Mouse (Mus musculus) CH12.LX (cell line): ENCODE measurements around the gene Hcar1.

Experiments
- CHD2 ChIP-seq: IDR thresholded peaks from 2 replicates; pipeline ENCODE4 v1.6.1; 2011; ENCODE audit warnings: low read length, improper control_type of control experiment
- CTCF ChIP-seq, 2 experiments: IDR thresholded peaks in 1 of 2; conservative IDR thresholded peaks in 1 of 2; 2 replicates each; pipeline ENCODE4 v1.5.1; 2011 to 2012; ENCODE audit warnings: low read depth in 2 of 2, low read length in 2 of 2, improper control_type of control experiment in 1 of 2, inconsistent platforms in 1 of 2, mild to moderate bottlenecking in 1 of 2, moderate library complexity in 1 of 2
- E2F4 ChIP-seq: IDR thresholded peaks from 2 replicates; pipeline ENCODE4 v1.6.1; 2011; ENCODE audit warnings: low read depth, low read length, improper control_type of control experiment; ENCODE audit not compliant: insufficient replicate concordance
- HCFC1 ChIP-seq: IDR thresholded peaks from 2 replicates; pipeline ENCODE4 v1.6.1; 2012; ENCODE audit warnings: low read depth, mild to moderate bottlenecking, inconsistent platforms, low read length, improper control_type of control experiment
- MAFK ChIP-seq: IDR thresholded peaks from 2 replicates; pipeline ENCODE4 v1.6.1; 2011; ENCODE audit warnings: low read length, improper control_type of control experiment; ENCODE audit not compliant: insufficient replicate concordance
- NELFE ChIP-seq: IDR thresholded peaks from 2 replicates; pipeline ENCODE4 v1.6.1; 2011; ENCODE audit warnings: low read depth, low read length, improper control_type of control experiment
- POLR2A ChIP-seq: IDR thresholded peaks from 2 replicates; pipeline ENCODE4 v1.6.1; 2011; ENCODE audit warnings: low read depth, mild to moderate bottlenecking, improper control_type of control experiment, low read length
- POLR2AphosphoS2 ChIP-seq: IDR thresholded peaks from 2 replicates; pipeline ENCODE4 v1.6.1; 2011; ENCODE audit warnings: low read depth, low read length, improper control_type of control experiment
- SMC3 ChIP-seq: IDR thresholded peaks from 2 replicates; pipeline ENCODE4 v1.6.1; 2011; ENCODE audit warnings: low read depth, low read length, improper control_type of control experiment
- ZC3H11A ChIP-seq: IDR thresholded peaks from 2 replicates; pipeline ENCODE4 v1.6.1; 2012; ENCODE audit warnings: low read depth, mild to moderate bottlenecking, inconsistent platforms, low read length, improper control_type of control experiment
- ZMIZ1 ChIP-seq: IDR thresholded peaks from 2 replicates; pipeline ENCODE4 v1.6.1; 2012; ENCODE audit warnings: low read depth, mild to moderate bottlenecking, inconsistent platforms, low read length, improper control_type of control experiment

GRCm38 (mm10) chr5:123834836-123835235, 45.0 kb downstream of the Hcar1 start:
- TF ChIP-seq CHD2, result no peak
- TF ChIP-seq E2F4, result no peak
- no peak for TF ChIP-seq ZMIZ1
- no peak for TF ChIP-seq MAFK
- TF ChIP-seq CTCF (conservative IDR thresholded peaks at IDR 0.05 in 1 of 2, IDR thresholded peaks at IDR 0.05 in 1 of 2; ENCODE audit: low read depth in 2 of 2, low read length in 2 of 2), result no peak
- TF ChIP-seq POLR2A, result no peak
- no peak for TF ChIP-seq NELFE
- TF ChIP-seq SMC3, result no peak
- TF ChIP-seq POLR2AphosphoS2, result no peak
- no peak for TF ChIP-seq ZC3H11A
- no peak for TF ChIP-seq HCFC1
